Mouse (Mus musculus) ZHBTc4 (cell line): ENCODE data around the gene Ifnb1.

Experiments used
- DNase-seq: peaks from one replicate; pipeline ENCODE4 v3.0.0-alpha.2; 2011; ENCODE audit warnings: low read depth, low spot score

Gene Ifnb1

DNA sequence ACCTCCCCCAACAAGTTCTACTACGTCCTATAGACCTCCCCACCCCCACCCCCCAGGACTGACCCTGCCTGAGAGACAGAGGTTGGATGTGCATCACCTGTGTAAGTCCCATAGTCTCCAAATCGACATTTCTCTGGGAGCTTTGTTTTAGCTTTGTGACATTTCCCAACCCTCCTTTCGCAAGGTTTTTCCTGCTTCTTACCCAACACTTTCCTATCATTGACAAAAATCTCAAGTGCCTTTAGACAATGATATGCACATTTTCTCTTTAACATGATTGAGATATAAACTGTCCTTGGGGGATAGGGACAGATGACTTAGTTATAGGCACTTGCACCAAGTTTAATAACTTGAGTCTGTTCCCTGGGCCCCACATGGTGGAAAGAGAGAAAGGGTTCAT lies 21.3 kb downstream of the Ifnb1 start:
- no peak for DNase-seq

DNA sequence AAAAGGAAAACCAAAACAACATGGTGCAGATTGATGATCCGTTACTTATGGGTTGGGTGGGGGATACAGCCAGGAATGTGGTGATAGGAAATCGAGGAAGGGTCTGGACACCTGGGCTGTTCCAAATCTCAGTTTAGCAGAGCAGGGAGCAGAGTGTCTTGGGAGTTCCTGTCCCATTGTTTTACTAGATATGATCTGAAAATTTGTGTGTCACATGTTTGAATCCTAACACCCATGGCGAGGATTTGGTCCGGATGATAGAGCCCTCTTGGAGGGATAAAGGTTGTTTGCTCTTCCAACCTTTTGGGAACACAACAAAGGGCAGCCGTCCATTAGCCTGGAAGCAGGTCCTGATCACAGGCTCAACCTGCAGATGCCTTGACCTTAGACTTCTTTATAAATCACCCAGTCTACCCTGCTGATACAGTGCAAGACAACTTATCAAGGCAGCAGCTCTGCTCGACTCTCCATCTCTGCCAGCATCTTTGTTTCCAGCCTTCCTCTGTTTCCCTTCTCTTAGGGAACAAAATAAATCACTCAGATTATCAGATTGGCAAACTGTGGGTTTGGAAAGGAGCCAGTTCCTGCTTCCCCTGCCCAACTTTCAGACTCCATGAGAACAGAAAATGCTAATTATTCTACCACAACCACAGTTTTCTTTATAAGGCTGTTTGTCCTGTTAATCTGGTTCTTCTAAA lies 26.1 kb downstream of the Ifnb1 start:
- no peak for DNase-seq

DNA sequence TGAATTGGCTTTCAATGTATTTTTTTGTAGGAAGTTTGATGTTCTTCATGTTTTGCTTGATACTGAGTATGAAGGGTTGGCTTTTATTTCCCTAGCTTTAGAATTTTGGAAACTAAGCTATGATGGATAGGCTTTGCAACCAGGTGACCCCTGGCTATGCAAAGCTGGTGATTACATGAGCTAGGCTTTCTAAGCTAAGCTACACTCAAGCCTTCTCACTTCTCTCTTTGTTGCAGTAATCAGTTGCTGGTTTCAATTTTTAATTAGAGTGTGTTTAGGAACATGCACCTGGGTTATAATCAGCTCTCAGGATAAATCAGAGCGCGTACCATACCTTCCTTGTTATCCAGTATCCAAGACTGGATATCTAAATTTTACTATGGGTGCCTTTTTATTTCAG lies 33.0 kb downstream of the Ifnb1 start:
- no peak for DNase-seq

DNA sequence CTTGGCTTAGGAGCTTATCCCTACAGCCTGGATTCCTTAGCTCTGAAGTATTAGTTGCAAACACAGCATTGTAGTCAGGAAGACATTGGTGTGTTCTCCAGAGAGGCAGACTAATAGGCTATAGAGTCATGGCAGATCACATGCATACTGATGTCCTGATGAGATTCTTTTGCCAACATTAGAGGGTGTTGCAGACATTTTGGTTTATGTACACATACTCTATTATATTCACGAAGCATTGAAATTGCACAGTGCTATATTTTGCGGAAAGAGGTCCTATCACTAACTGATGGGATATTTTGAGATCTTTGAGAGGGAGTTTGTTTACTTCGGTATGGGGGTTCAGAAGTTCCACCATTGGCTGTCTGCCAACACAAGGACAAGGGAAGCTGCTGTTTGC lies 34.5 kb downstream of the Ifnb1 start:
- no peak for DNase-seq

DNA sequence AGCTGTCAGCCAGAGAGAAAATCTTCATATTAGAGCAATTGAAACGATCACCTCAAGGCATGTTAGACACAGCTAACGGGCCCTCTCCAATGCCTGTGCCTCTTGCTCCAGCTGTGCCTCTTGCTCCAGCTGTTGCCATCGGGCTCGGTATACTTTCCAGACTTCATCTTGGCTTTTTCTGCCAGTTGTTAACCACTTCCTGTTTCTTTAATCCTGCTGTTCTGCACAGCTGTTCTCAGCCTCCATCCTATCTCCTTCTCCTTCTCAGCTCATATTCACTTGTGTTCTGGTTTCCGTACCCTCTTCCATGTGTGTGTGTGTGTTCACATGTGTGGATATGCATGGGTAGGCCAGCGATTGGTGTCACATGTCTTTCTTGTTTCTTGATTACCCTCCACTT lies 42.4 kb downstream of the Ifnb1 start:
- no peak for DNase-seq

DNA sequence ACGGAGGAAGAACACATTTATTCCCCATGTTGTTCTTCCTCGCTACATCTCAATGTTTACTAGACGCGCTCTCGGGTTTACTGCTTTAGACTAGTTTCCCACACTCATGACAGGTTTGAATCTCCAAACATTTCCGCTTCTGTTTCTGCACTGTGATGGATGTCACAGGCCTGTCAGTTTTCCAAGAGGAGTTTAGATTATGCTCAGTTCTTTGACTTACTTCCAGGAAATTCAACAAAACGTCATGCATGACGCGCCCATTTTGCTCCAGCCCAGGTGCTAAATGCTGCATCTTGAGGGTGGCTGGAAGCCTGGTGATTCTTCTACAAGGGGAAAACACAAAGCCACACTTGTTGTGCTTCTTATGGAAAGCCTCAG lies 43.8 kb downstream of the Ifnb1 start:
- DNase-seq, result no peak

DNA sequence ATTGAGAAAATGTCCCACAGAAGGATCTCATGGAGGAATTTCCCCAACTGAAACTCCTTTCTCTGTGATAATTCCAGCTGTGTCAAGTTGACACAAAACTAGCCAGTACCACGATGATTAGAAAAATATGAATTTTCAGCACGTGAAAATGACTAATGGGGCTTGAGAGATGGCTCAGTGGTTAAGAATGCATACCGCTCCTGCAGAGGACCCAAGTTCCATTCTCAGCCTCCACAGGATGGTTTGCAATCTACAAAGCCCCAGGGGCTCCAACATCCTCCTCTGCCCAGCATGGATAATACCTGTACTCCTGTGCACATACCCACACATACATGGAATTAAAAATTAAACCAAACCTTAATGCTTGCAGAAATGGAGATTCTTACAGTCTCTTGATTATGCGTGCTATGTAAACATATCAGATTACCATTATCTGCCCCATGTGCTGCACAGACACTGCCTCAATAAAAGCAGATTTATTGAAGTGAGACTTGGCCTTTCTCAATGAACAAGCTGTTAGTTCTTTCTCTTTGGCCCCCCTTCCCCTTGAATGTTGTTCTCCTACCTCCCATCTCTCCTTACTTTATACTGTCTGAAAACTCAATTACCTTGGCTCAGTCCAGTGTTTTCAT lies 44.3 kb downstream of the Ifnb1 start:
- no peak for DNase-seq

DNA sequence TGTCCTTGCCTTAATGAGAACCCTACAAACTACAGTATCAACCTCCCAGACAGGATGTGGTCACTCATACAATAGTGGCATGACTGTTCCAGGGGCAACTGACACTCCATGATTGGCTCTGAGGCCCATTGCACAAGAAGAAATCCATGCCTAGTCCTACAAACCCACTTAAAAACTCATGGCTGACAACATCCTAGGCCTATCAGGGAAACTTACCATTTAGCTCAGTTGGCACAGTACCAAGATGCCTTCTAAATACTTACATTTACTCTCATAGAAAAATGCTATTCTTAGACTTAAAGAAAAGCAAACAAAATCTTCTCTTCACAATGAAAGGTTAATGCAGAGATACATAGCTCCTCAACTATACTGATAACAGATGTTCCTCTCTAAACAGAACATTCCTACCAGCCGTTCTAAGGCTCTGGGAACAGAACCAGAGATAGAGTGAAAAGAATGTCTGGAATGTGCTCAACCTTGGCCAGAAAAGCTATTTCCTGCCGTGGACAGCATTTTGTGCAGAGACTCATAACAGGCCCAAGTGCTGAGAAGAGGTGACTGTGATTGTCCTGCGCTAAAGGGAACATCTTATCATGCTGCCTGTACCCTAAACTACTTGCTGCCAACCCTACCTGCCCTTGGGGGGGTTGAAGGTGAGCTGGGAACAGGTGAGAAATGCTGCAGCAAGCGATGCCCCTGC lies 45.9 kb downstream of the Ifnb1 start:
- DNase-seq, result peak; percentile 21

DNA sequence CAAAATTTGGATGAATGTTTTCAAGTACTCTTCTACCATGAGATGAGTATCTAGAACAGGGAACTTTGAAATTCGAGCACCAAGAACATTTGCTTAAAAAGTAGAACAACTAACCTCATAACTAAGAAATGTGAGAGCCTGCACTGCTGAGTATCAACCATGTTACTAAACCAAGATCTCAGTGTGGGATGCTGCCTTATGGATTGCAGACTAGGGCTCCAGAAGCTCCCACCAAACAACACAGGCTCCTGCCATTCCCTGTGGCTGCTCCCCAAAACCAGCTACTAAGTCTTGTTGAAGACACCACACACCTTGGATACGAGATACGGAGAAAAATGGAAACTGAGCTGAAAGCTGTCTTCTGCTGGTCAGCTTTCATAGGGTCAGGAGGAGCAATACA lies 46.5 kb downstream of the Ifnb1 start:
- no peak for DNase-seq
